21 mouse cellular contexts compared by ENCODE assay signal in the genomic region with DNA sequence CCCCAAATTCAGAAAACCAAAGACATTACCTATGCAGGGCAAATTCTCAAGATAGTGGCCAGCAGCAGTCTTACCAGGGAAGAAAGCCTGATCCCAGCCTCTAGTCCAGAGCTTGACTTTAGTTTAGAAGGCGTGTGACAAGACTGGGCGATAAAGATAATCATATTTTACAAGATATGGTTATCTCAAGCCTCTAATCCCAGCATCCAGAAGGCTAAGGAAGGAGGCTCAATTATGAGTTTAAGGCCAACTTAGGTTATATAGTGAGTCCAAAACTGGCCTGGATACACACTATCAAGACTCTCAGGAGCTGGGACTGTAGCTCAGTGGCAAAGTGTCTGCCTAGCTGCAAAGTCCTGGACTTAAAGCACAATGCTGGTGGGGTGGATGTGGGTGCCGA. TPM values are rescaled to one million over a fixed set of nuclear protein-coding genes. Genes with fewer than 3 reads are reported as not detected.
DNase-seq lines count a peak whose midpoint lies in the region; ATAC-seq and TF ChIP-seq lines count a peak whose summit lies in the region.
"Had no signal": no experiment of that assay in that cellular context is flagged by ENCODE, and none has a peak within 500 bp of the region (broad histone marks: within the 10 kb centered on the region; RNA-seq: fewer than 3 reads in every experiment).

No protein-coding gene starts in this region.

- peak; percentile 77 for ATAC-seq in liver, embryonic 11.5 days (replicated peaks; ENCODE audit: low FRiP score)
- ATAC-seq in liver, embryonic 15.5 days (ENCODE audit: insufficient read depth): peak; percentile 75
- no peak for ATAC-seq in stomach, postnatal 0 days (ENCODE audit: low FRiP score, low TSS enrichment)
- ATAC-seq: forebrain, embryonic 16.5 days had no signal

- H3K9ac ChIP-seq in liver, embryonic 11.5 days (ENCODE audit: low read depth, low read length): no peak overlapping the region
- no peak overlapping the region for H3K9ac ChIP-seq in liver, embryonic 15.5 days
- H3K9ac ChIP-seq in stomach, postnatal 0 days (ENCODE audit: low read length): no peak overlapping the region
- H3K9ac ChIP-seq: embryonic facial prominence, embryonic 12.5 days; forebrain, embryonic 12.5 days; hindbrain, embryonic 15.5 days had no signal

- TF ChIP-seq CTCF in stomach, postnatal 0 days (IDR thresholded peaks at IDR 0.05; ENCODE audit: low read depth): no peak

- no peak for DNase-seq in liver, embryonic 11.5 days (ENCODE audit: low spot score)
- DNase-seq in liver: no peak
- DNase-seq in c-Kit-positive CD71-positive TER-119-positive erythroid progenitor cells, embryonic 14.5 days (ENCODE audit: low spot score): peak; percentile 38
- no peak for DNase-seq in kidney, postnatal 25 days
- DNase-seq in stomach, postnatal 0 days (ENCODE audit: low spot score): no peak
- DNase-seq in urinary bladder, adult 18-20 months (ENCODE audit: low spot score in 2 of 2): no peak
- DNase-seq: adrenal gland, adult 8-10 months; adrenal gland, postnatal 36 days; cerebellum, adult 11-12 months; cerebellum, adult 9-10 months; cerebellum, postnatal 25 days; gastrocnemius, postnatal 10 days; heart, adult 18-20 months had no signal

- H3K4me3 ChIP-seq in liver, embryonic 11.5 days (ENCODE audit: low read depth, low read length): no peak overlapping the region
- H3K4me3 ChIP-seq in liver, embryonic 15.5 days (replicated peaks): no peak overlapping the region
- no peak overlapping the region for H3K4me3 ChIP-seq in stomach, postnatal 0 days (ENCODE audit: low read depth, low read length)
- H3K4me3 ChIP-seq: embryonic facial prominence, embryonic 12.5 days; forebrain, embryonic 12.5 days; hindbrain, embryonic 15.5 days had no signal

- H3K27me3 ChIP-seq in liver, embryonic 11.5 days (replicated peaks; ENCODE audit: control insufficient read depth, insufficient read depth, low read length): no peaks in the 10 kb centered on the region
- H3K27me3 ChIP-seq in liver, embryonic 15.5 days: no peaks in the 10 kb centered on the region
- H3K27me3 ChIP-seq in stomach, postnatal 0 days (ENCODE audit: control insufficient read depth, insufficient read depth, low read length): no peaks in the 10 kb centered on the region
- H3K27me3 ChIP-seq: embryonic facial prominence, embryonic 12.5 days; forebrain, embryonic 12.5 days; hindbrain, embryonic 15.5 days had no signal

- H3K4me1 ChIP-seq in liver, embryonic 11.5 days (replicated peaks; ENCODE audit: control insufficient read depth, insufficient read depth, low read length): peaks cover 14% of the 10 kb centered on the region
- peaks cover 24% of the 10 kb centered on the region for H3K4me1 ChIP-seq in liver, embryonic 15.5 days (replicated peaks)
- H3K4me1 ChIP-seq in stomach, postnatal 0 days (replicated peaks; ENCODE audit: control insufficient read depth, insufficient read depth): no peaks in the 10 kb centered on the region
- H3K4me1 ChIP-seq: embryonic facial prominence, embryonic 12.5 days; forebrain, embryonic 12.5 days; hindbrain, embryonic 15.5 days had no signal

- H3K4me2 ChIP-seq in liver, embryonic 11.5 days: no peak overlapping the region; the same call in 1 of the 2 replicates
- H3K4me2 ChIP-seq in liver, embryonic 15.5 days: peak overlapping the region; percentile 28
- no peak overlapping the region for H3K4me2 ChIP-seq in stomach, postnatal 0 days (replicated peaks; ENCODE audit: low read depth)
- H3K4me2 ChIP-seq: embryonic facial prominence, embryonic 12.5 days; forebrain, embryonic 12.5 days; heart, embryonic 11.5 days; hindbrain, embryonic 15.5 days had no signal

- H3K36me3 ChIP-seq in liver, embryonic 11.5 days (ENCODE audit: control insufficient read depth, insufficient read depth, low read length): no peaks in the 10 kb centered on the region
- no peaks in the 10 kb centered on the region for H3K36me3 ChIP-seq in liver, embryonic 15.5 days (replicated peaks)
- no peaks in the 10 kb centered on the region for H3K36me3 ChIP-seq in stomach, postnatal 0 days (ENCODE audit: control insufficient read depth, insufficient read depth, low read length)
- H3K36me3 ChIP-seq: embryonic facial prominence, embryonic 12.5 days; forebrain, embryonic 12.5 days; hindbrain, embryonic 15.5 days had no signal

- WGBS in liver, embryonic 11.5 days: 51% methylated on average over 3 of the region's 3 CpGs
- WGBS in liver, embryonic 15.5 days (ENCODE audit: insufficient replicate concordance): 28% methylated on average over 3 of the region's 3 CpGs
- 86% methylated on average over 3 of the region's 3 CpGs for WGBS in stomach, postnatal 0 days

- no peak for TF ChIP-seq EP300 in stomach, postnatal 0 days (optimal IDR thresholded peaks at IDR 0.05)

- peak overlapping the region; percentile 72 for H3K27ac ChIP-seq in liver, embryonic 11.5 days (ENCODE audit: low read depth, low read length)
- H3K27ac ChIP-seq in liver, embryonic 15.5 days (replicated peaks): peak overlapping the region; percentile 60
- no peak overlapping the region for H3K27ac ChIP-seq in stomach, postnatal 0 days (replicated peaks)
- H3K27ac ChIP-seq: embryonic facial prominence, embryonic 12.5 days; forebrain, embryonic 12.5 days; hindbrain, embryonic 15.5 days had no signal

- no peaks in the 10 kb centered on the region for H3K9me3 ChIP-seq in liver, embryonic 11.5 days (ENCODE audit: control insufficient read depth, low read length)
- no peaks in the 10 kb centered on the region for H3K9me3 ChIP-seq in liver, embryonic 15.5 days (replicated peaks)
- no peaks in the 10 kb centered on the region for H3K9me3 ChIP-seq in stomach, postnatal 0 days (ENCODE audit: control insufficient read depth, low read length)
- H3K9me3 ChIP-seq: embryonic facial prominence, embryonic 12.5 days; forebrain, embryonic 12.5 days; hindbrain, embryonic 15.5 days had no signal

RNA-seq across cellular contexts. Expression of a gene that starts 9.3 kb away (rescaled TPM):
- 0.12 TPM in 1 of 2 replicates, not detected in the other for polyA plus RNA-seq in liver, embryonic 11.5 days (2014; fragmentation: Nextera tagmentation; extraction: Ambion mirVana)
- polyA plus RNA-seq in liver, embryonic 15.5 days (2015; fragmentation: Nextera tagmentation; extraction: Ambion mirVana): 0.02 TPM in 1 of 2 replicates, not detected in the other
- 1.4 and 1.8 TPM in 2 replicates for polyA plus RNA-seq in stomach, postnatal 0 days (2015; fragmentation: Nextera tagmentation; extraction: Ambion mirVana)
- polyA plus RNA-seq: C2C12 had no signal

RNA-seq across cellular contexts. Expression of a gene that starts 50.3 kb away (rescaled TPM):
- 150 and 159 TPM in 2 replicates for polyA plus RNA-seq in liver, embryonic 11.5 days (2014; fragmentation: Nextera tagmentation; extraction: Ambion mirVana)
- 124 and 132 TPM in 2 replicates for polyA plus RNA-seq in liver, embryonic 15.5 days (2015; fragmentation: Nextera tagmentation; extraction: Ambion mirVana)
- polyA plus RNA-seq in stomach, postnatal 0 days (2015; fragmentation: Nextera tagmentation; extraction: Ambion mirVana): 82.5 and 87.0 TPM in 2 replicates

RNA-seq across cellular contexts. Expression of a gene that starts 55.0 kb away (rescaled TPM):
- not detected in 2 replicates for polyA plus RNA-seq in liver, embryonic 11.5 days (2014; fragmentation: Nextera tagmentation; extraction: Ambion mirVana)
- polyA plus RNA-seq in liver, embryonic 15.5 days (2015; fragmentation: Nextera tagmentation; extraction: Ambion mirVana): 0.02 TPM in 1 of 2 replicates, not detected in the other
- polyA plus RNA-seq in stomach, postnatal 0 days (2015; fragmentation: Nextera tagmentation; extraction: Ambion mirVana): not detected in 2 replicates
- polyA plus RNA-seq: C2C12; heart, embryonic 11.5 days; heart, embryonic 16.5 days had no signal
